Mouse (Mus musculus) ovary, postnatal 14 days (tissue): ENCODE data around the gene Rrp8.
"Not testable (repeated sequence)": the region's sequence is repeated elsewhere in the genome, so short reads cannot be mapped to it uniquely, and the experiment has no call there.

Experiments
- DNase-seq: peaks from one replicate; pipeline ENCODE4 v3.0.0; 2022; ENCODE audit warnings: low spot score

Rrp8 gene

GRCm38 (mm10) chr7:105743926-105744590, 6.9 kb upstream of the Rrp8 start, which contains the start of gene Taf10:
Taf10 (minus strand) TSS chr7:105744361.
- peak; percentile 74 for DNase-seq

GRCm38 (mm10) chr7:105743246-105743925, 6.2 kb upstream of the Rrp8 start:
- not testable (repeated sequence) for DNase-seq

- not testable (repeated sequence) for DNase-seq
Observed at GRCm38 (mm10) chr7:105742539-105743215, 5.5 kb upstream of the Rrp8 start.

GRCm38 (mm10) chr7:105741978-105742377, 4.8 kb upstream of the Rrp8 start:
- DNase-seq: no peak

GRCm38 (mm10) chr7:105740851-105741250, 3.7 kb upstream of the Rrp8 start:
- DNase-seq: no peak

- no peak for DNase-seq
Observed at GRCm38 (mm10) chr7:105740089-105740795, 3.1 kb upstream of the Rrp8 start.

DNA sequence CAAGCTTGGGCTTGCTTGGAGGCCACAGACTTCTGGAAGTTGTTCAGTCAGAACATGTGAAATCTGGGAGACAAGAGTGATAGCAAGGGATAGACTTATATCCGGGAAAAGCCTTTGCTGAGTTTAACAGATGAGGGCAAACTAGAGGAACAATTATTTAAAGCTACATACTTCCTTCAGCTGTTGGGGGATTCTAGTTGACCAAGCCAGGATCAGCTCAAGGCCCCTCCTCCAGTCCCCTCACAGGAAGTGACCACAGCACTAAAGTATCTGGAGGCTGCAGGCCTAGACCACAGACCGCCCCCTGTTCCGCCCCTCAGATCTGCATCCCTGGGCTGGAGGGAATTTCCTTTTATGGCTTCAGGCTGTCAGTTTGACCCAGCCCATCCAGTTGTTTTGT, 1.8 kb upstream of the Rrp8 start:
- DNase-seq: peak; percentile 29

- DNase-seq: no peak
Observed at GRCm38 (mm10) chr7:105738286-105738685, 1.1 kb upstream of the Rrp8 start.

- DNase-seq: no peak
Observed at GRCm38 (mm10) chr7:105737648-105738047, 463 bp upstream of the Rrp8 start.

- DNase-seq: peak; percentile 86
Observed at GRCm38 (mm10) chr7:105736264-105736901, 802 bp downstream of the Rrp8 start, which contains the start of gene Ilk. Ilk (plus strand) TSS chr7:105736592.

GRCm38 (mm10) chr7:105735464-105735863, 1.7 kb downstream of the Rrp8 start:
- DNase-seq: not testable (repeated sequence)

GRCm38 (mm10) chr7:105734826-105735225, 2.4 kb downstream of the Rrp8 start:
- no peak for DNase-seq

DNA sequence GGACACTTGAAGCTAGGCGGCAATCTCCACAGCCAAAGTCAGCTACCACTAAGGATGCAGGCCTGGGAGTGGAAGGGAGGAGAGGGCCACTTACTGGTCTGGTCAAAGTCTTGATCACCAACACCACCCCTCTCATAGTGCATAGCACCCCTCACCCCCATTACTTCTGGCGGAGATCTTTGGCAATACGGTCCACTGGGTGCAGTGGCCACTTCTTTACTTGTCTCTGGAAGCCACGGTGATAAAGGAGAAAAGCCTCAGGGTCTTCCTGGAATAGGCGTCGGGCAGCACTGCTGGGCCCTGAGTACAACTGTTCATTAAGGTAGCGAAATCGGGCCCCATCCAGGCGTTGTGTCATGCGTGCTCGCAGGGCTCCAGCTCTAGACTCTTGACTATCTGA, 3.3 kb downstream of the Rrp8 start:
- DNase-seq: no peak

- DNase-seq: no peak
Observed at GRCm38 (mm10) chr7:105728701-105729428, 8.3 kb downstream of the Rrp8 start.

DNA sequence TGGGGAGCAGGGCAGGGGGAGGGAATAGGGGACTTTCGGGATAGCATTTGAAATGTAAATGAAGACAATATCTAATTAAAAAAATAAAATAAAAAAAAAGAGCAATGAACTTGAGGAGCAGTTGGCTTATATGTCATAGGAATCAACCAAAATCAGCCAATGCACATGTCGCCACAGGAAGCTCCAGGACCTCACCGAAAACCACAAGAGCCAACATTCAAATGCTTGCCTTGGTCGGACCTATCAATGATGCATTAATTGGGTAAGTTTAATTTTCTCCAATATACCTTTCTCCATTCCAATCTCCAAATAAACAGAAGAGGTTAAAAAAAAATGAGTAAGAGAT, 10.2 kb downstream of the Rrp8 start:
- no peak for DNase-seq

DNA sequence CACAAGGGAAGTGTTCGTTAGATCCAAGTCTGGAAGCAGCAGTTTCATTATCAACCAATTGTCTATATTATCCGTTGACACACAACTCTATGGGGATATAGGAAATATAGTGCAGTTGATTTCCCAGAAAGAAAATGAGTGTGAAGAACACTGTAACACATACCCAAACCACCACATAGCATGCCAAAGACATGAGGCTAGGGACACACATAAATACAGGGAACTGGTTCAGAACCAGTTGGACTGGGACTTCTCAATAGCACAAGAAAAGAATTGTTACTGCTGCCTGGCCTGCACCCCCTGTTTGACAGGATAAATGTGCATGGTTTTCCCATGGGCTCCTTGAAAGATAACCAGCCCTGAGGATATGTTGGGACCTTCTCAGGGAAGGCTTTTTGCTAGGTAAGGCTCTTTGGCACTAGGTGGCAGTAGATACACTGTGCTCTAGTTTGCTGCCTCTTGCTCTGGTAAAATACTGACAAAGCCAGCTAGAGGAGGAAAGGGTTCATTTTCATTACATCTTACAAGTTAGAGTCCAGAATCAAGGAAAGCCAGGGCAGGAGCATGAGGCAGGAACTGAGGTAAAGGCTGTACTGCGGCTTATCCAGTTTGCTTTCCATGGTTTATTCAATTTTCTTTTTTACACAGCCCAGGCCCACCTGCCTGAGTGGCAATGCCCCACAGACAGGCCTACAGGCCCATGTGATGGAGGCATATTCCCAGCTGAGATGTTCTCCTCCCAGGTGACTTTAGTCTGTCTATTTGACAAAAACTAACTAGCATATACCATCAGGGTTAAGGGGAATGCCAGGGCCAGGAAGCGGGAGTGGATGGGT, 10.8 kb downstream of the Rrp8 start:
- DNase-seq: peak; percentile 36

DNA sequence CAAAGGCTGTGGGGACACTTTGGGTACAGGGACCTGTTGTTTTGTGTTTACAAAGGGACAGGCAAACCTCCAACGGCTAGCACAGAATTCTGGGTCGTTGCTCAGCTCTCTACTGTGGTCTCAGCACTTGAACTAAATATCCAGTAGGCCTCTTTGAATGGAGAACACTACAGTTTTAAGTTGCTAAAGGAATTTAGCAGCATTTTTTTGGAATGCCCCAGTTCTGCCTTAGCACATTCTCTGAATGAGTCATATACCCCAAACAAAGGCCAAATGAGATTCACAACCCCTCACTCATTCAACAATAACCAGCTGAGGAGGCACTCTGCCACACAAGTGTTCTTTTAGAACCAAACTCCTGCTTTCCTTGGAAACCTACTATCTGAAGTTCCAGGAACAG, 15.3 kb downstream of the Rrp8 start:
- DNase-seq: no peak

DNA sequence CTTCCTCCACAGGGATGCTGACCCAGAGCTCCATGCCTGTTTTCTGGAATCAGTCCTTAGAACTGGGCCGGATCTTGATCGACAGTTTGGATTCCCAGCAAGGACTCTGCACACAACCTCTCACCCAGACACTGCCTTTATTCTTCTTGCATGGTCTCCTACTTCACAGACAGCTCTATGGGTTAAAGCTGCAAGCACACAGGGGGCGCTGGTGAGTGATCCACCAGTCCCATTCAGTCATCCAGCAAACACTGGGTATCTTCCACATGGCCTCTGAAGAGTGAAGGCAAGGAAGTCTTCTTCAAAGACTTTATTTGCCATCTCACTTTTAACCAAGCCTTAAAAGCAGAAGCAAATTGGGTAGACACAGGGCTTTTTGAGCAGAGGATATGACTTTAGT, 21.8 kb downstream of the Rrp8 start:
- DNase-seq: no peak

DNA sequence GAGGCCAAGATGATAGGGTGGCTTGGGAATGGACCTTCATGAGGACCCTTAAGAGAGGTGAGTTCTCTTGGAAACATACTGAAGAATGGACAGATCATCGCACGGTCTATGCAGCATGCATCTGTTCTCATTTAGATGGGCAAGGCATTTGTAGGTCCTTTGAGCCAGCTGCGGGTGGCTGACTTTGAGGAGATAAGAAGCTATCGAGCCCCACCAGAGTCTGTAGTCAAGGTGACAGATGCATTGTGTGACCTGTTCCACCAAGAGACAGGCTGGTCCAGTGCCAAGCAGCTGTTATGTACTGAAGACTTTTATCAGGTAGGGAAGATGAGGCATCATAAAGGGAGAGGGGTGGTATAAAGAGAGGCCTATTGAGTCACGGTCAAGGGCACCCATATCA, 28.5 kb downstream of the Rrp8 start:
- DNase-seq: no peak

DNA sequence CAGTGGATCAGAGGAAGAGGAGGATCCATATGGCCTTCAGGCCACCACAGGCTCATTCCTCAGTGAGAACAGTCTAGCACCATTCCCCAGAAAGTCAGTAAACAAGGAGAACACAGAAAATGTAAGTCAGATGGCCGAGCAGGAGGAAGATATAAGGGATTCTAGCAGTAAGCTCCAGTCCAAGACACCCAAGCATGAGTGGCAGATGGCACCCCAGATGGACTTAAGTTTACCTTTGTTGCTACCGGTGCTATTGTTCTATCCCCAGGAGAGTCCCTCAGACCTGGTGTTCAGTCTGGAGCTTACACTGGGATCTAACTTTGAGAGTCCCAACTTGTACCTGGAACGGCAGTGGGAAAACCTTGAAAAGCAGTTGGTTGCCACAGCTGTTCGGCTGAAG, 33.4 kb downstream of the Rrp8 start:
- DNase-seq: no peak
